Mouse (Mus musculus) kidney, embryonic 14.5 days (tissue): ENCODE data around the gene Ift122. TPM values are rescaled to one million over a fixed set of nuclear protein-coding genes. Genes with fewer than 3 reads are reported as not detected.
"Not testable (repeated sequence)": the region's sequence is repeated elsewhere in the genome, so short reads cannot be mapped to it uniquely, and the experiment has no call there.

ENCODE experiments used
- ATAC-seq: fragments of 200-750 bp; cut with Nextera tagmentation; 2 replicates; pipeline ENCODE4 v1.8.0; 2017; ENCODE audit warnings: moderate number of reproducible peaks, mild to moderate bottlenecking, moderate TSS enrichment, moderate library complexity; ENCODE audit not compliant: low FRiP score, low TSS enrichment
- H3K27ac ChIP-seq: fragments of 300-500 bp; sonication (generic); 2 replicates; pipeline ENCODE4 v1.5.1; 2014; ENCODE audit warnings: low read depth, mild to moderate bottlenecking, low read length, moderate library complexity, mixed read lengths
- H3K27me3 ChIP-seq: fragments of 300-500 bp; sonication (generic); 2 replicates; pipeline ENCODE4 v1.6.1; 2014; ENCODE audit warnings: mild to moderate bottlenecking, low read length; ENCODE audit not compliant: control insufficient read depth, insufficient read depth
- H3K36me3 ChIP-seq: fragments of 300-500 bp; sonication (generic); 2 replicates; pipeline ENCODE4 v1.6.1; 2014; ENCODE audit warnings: low read length, mixed read lengths; ENCODE audit not compliant: control insufficient read depth, insufficient read depth
- H3K4me1 ChIP-seq: fragments of 300-500 bp; sonication (generic); 2 replicates; pipeline ENCODE4 v1.6.1; 2014; ENCODE audit warnings: low read length, mixed read lengths; ENCODE audit not compliant: control insufficient read depth, insufficient read depth
- H3K4me2 ChIP-seq: fragments of 300-500 bp; sonication (generic); replicated peaks from 2 replicates; pipeline ENCODE4 v1.6.1; 2014; ENCODE audit warnings: low read depth, mild to moderate bottlenecking, low read length
- H3K4me3 ChIP-seq: fragments of 300-500 bp; sonication (generic); 2 replicates; pipeline ENCODE4 v1.5.1; 2014; ENCODE audit warnings: mild to moderate bottlenecking, low read length
- H3K9ac ChIP-seq: fragments of 300-500 bp; sonication (generic); 2 replicates; pipeline ENCODE4 v1.6.1; 2014; ENCODE audit warnings: low read depth, mild to moderate bottlenecking, low read length, moderate library complexity
- H3K9me3 ChIP-seq: fragments of 300-500 bp; sonication (generic); 2 replicates; pipeline ENCODE4 v1.6.1; 2016; ENCODE audit warnings: low read length; ENCODE audit not compliant: control insufficient read depth
- WGBS: fragments of 180-500 bp; shearing (Covaris S2); extraction: QIAGEN DNeasy Blood & Tissue Kit; methylation state at CpG from one replicate; pipeline ENCODE4 v1.1.7; 2014; 5-methylcytosine and 5-hydroxymethylcytosine counted together
- polyA plus RNA-seq: library from polyadenylated mRNA; unstranded; fragments of >200 nt; fragmentation: Nextera tagmentation; extraction: Ambion mirVana; gene quantifications from 2 replicates; pipeline ENCODE4 v1.2.1, GENCODE M21; 2014

The Ift122 gene
- polyA plus RNA-seq, 1 experiment from 2014 or later, result 33.3 TPM

DNA sequence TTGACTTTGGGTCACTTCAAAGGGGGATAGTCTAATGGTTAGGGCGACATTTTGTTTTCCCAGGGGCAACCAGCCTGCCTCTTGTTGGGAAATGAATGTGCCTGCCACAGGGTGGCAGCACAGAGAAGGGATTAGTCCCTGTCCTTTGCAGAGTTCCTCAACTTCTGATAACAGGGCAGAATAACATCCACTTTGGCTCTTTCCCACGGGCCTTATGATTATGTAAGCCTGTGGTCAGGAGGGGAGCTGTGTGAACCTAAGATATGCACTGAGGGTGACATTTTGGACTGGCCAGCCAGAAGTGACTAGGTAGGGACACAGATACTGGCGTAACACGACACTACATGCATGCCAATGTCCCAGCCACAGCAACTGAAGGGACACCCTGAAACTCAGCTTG is 39.2 kb upstream of the Ift122 start:
- no peak overlapping the region for H3K4me3 ChIP-seq
- 0 out of 2 replicates have a peak overlapping the region, but pooled peaks have one; percentile 18 for H3K9ac ChIP-seq
- H3K9me3 ChIP-seq, result no peaks in the 10 kb centered on the region
- H3K4me2 ChIP-seq, result no peak overlapping the region
- ATAC-seq, result no peak
- H3K36me3 ChIP-seq, result no peaks in the 10 kb centered on the region
- H3K4me1 ChIP-seq, result no peaks in the 10 kb centered on the region
- WGBS, result 37% methylated on average over 4 of the region's 4 CpGs
- H3K27ac ChIP-seq, result no peak overlapping the region
- H3K27me3 ChIP-seq, result no peaks in the 10 kb centered on the region

DNA sequence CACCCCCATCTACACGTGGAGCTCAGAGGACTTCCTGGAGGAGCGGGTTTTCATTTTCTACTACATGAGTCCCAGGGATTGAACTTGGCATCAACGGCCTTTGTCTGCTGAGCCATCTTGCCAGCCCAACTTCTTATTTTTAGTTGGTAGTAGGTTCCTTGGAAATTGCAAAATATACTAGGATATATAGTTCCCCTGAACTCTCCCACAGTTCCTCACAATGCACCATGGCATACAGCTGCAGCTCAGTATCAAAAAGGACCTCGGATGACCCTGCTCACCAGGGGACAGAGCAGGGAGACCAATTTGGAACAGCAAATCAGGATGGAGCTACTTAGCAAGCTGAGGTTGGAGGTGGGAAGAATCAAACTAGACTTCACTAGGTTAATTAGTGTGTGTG is 38.2 kb upstream of the Ift122 start:
- Histone ChIP-seq H3K4me3 (no peak overlapping the region), H3K9ac (no peak overlapping the region), H3K27ac (no peak overlapping the region), H3K4me1 (no peaks in the 10 kb centered on the region), H3K4me2 (no peak overlapping the region), H3K27me3 (no peaks in the 10 kb centered on the region), H3K36me3 (no peaks in the 10 kb centered on the region), H3K9me3 (no peaks in the 10 kb centered on the region)
- WGBS, result 77% methylated on average over 4 of the region's 4 CpGs
- no peak for ATAC-seq

DNA sequence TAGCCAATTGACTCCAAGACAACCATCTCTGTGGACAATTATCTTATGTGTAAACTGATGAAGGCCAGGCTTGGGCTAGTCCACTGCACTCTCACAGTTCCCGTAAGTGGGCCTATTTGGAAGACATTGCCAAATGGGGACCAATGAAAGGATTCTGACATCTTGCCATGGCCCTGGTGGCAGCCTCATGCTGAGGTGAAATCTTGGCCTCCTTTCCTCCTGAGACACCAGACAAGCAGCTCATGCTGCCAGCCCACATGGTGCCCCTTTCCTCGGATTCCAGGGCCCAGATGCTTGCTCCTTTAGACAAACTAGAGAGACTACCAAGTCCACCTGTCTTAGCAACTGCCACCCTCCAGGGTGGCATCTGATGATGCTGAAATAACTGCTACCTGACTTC is 35.1 kb upstream of the Ift122 start:
- no peak overlapping the region for H3K27ac ChIP-seq

DNA sequence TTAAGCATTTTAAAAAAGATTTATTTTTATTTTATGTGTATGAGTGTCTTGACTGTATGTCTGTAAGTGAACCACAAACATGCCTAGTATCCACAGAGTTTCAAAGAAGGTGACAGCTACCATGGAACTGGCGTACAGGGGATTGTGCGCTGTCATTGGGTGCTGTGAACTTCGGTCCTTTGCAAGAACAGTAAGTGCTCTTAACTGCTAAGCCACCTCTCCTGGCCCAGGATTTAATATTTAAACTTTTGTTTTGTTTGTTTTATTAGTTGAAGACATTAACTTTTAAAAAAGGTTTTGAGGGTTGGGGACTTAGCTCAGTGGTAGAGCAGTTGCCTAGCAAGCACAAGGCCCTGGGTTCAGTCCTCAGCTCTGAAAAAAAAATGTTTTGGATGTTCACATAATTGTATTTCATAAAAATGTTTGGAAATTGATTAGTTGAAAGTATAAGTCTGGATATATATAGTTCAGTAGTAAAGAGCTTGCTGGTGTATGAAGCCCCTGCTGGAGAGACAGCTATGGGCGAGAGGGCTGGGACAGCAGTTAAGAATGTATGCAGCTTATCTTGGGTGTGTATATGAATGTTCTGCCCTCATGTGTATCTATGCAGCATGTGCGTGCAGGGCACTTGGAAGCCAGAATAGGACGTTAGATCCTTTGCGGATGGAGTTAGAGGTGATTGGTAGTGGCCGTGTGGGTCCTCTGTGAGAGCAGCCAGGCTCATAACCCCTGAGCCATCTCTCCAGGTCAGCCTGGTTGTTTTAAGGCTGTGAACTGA is 31.9 kb upstream of the Ift122 start:
- Histone ChIP-seq H3K9ac (no peak overlapping the region), H3K4me2 (no peak overlapping the region), H3K27ac (no peak overlapping the region), H3K9me3 (no peaks in the 10 kb centered on the region), H3K36me3 (no peaks in the 10 kb centered on the region), H3K4me3 (no peak overlapping the region), H3K27me3 (no peaks in the 10 kb centered on the region), H3K4me1 (no peaks in the 10 kb centered on the region)
- no peak for ATAC-seq
- WGBS, result 88% methylated on average over 8 of the region's 8 CpGs

More for the DNA sequence above, 35.1 kb upstream of the Ift122 start:
- H3K27me3 ChIP-seq, result no peaks in the 10 kb centered on the region
- no peak overlapping the region for H3K9ac ChIP-seq
- H3K9me3 ChIP-seq, result no peaks in the 10 kb centered on the region
- H3K4me3 ChIP-seq, result no peak overlapping the region
- no peak overlapping the region for H3K4me2 ChIP-seq
- no peaks in the 10 kb centered on the region for H3K4me1 ChIP-seq
- WGBS, result 72% methylated on average over 2 of the region's 2 CpGs
- no peak for ATAC-seq
- H3K36me3 ChIP-seq, result no peaks in the 10 kb centered on the region

DNA sequence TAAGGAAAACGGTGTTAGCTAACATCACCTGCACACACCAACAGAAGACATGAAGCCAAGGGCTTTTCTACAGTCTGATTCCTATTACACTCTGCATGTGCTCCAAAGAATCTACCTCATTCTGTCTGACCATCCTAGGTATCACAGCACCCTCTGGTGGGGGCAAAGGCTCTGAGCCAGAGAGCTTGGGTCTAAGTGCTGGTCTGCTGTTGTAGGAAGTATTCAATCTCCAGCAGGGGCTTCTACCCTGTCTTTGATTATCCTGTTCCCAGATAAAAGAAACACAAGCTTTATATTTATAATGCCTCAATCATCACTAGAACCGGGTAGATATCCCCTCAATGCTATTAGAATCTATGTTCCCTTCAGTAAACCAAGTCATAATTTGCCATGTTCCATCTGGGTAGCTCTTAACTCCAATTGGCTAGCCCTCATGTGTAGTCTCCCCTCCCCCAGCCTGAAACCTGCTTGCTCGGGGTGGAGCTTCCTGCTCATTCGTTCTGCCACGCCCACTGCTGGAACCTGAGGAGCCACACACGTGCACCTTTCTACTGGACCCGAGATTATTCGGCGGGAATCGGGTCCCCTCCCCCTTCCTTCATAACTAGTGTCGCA is 29.3 kb upstream of the Ift122 start:
- not testable (repeated sequence) for H3K4me1 ChIP-seq, H3K36me3 ChIP-seq, H3K27me3 ChIP-seq, H3K9ac ChIP-seq, H3K27ac ChIP-seq, H3K9me3 ChIP-seq
- 6% methylated on average over 5 of the region's 11 CpGs for WGBS
- peak; percentile 98 for ATAC-seq
- peak overlapping the region; percentile 21; the same call in 1 of the 2 replicates for H3K4me2 ChIP-seq
- peak overlapping the region; percentile 17; the same call in 1 of the 2 replicates for H3K4me3 ChIP-seq

DNA sequence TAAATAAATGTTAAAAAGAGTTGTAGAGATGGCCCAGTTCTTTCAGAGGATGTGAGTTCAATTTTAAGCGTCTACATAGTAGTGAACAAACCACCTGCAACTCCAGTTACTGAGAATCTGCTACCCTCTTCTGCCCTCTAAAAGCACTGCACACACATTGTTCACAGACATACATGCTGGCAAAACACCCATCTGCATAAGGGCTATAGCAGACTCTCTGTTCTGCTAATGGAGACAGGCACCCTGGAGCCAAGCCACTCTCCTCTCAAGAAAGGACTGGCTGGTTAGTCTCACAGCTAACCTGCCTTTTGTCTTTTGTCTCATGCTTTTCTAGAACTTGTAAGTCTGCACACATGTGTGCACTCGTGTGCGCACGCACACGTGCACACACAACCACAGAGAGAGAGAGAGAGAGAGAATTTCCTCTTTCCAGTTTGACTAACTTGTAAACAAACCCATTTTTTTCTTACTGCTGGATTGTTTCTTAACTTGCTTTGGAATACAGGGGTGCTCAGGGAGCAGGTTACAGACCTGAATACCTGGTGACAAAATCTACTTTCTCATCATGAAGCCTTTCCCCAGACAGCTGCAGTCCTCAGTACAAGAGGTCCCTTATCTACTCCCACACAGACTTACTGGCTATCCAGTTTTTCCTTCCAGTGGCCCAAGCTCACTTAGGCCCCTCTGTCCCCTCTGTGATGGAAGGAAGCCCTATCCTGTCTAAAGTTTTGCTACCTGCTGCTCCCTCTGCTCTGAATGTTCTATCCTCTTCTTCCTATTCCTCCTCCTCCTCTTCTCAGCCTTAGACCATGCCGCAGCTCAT is 22.3 kb upstream of the Ift122 start:
- 82% methylated on average over 6 of the region's 6 CpGs for WGBS
- no peak overlapping the region for H3K27ac ChIP-seq
- no peaks in the 10 kb centered on the region for H3K4me1 ChIP-seq

DNA sequence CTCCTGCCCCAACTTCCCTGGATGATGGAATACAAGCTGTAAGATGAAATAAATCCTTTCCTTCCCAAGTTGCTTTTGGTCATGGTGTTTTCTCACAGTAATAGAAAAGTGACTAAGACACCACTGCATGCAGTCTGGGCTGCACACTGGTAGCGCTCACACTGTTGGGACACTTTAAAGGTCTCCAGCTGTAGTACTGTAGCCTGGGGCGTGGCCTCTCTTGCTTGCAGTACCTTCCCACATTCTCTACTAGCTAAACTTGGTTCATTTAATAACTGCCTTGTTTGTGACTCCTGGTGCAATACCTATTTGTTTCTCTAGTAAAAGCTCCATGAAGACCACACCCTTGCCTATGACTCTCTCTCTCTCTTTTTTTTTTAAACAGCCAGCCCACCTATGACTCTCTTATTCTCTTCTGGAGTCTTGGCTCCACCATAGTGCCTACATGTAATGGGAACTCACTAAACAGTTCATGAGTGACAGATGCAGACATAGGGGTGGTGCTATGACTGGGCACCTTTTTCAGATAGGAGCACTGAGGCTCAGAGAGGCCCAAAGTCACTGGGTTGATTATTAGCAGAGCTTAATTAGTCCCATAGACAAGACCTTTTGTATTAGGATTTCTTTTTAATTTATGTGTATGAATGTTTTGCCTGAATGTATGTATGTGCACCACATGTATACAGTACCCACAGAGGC is 21.0 kb upstream of the Ift122 start:
- Histone ChIP-seq H3K4me2 (no peak overlapping the region), H3K27ac (no peak overlapping the region), H3K4me1 (no peaks in the 10 kb centered on the region), H3K27me3 (no peaks in the 10 kb centered on the region), H3K9me3 (no peaks in the 10 kb centered on the region), H3K4me3 (no peak overlapping the region), H3K36me3 (no peaks in the 10 kb centered on the region), H3K9ac (no peak overlapping the region)
- no peak for ATAC-seq
- 84% methylated on average over 2 of the region's 2 CpGs for WGBS

More for the DNA sequence above, 22.3 kb upstream of the Ift122 start:
- Histone ChIP-seq H3K4me2 (no peak overlapping the region), H3K27me3 (no peaks in the 10 kb centered on the region), H3K4me3 (no peak overlapping the region), H3K9me3 (no peaks in the 10 kb centered on the region), H3K36me3 (no peaks in the 10 kb centered on the region), H3K9ac (no peak overlapping the region)
- no peak for ATAC-seq

DNA sequence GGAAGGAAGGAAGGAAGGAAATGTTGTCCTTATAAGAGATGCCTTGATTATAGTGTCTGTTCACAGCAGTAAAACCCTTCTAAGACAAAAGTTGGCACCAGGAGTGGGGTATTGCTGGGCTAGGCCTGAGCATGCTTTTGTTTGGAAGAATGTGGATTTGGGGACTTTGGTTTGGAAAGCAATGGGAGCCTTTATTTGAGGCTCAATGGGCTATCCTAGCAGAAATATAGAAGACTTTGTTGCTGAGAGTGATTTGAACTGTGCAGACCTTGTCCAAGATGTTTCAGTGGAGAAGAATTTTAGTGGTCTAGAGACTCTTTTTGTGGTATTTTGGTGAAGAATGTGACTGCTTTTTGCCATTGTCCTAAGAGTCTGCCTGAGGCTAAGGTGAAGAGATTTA is 19.4 kb upstream of the Ift122 start:
- no peaks in the 10 kb centered on the region for H3K9me3 ChIP-seq
- no peaks in the 10 kb centered on the region for H3K4me1 ChIP-seq
- H3K4me2 ChIP-seq, result no peak overlapping the region
- H3K36me3 ChIP-seq, result no peaks in the 10 kb centered on the region
- no peak overlapping the region for H3K27ac ChIP-seq
- no peaks in the 10 kb centered on the region for H3K27me3 ChIP-seq
- H3K4me3 ChIP-seq, result no peak overlapping the region
- no peak overlapping the region for H3K9ac ChIP-seq
- no peak for ATAC-seq
